Mouse (Mus musculus) C2C12 (cell line): ENCODE data around the gene 4921509C19Rik.

ENCODE experiments used
- CTCF ChIP-seq: IDR thresholded peaks from one replicate; pipeline ENCODE4 v1.5.1; 2011; ENCODE audit not compliant: control insufficient read depth, insufficient read depth, insufficient read length
- MYOD1 ChIP-seq: IDR thresholded peaks from one replicate; pipeline ENCODE4 v1.6.1; 2011; ENCODE audit warnings: low read depth; ENCODE audit not compliant: control insufficient read depth, insufficient read length
- USF1 ChIP-seq: IDR thresholded peaks from one replicate; pipeline ENCODE4 v1.6.1; 2011; ENCODE audit warnings: low read depth, mild to moderate bottlenecking, control low read depth, moderate library complexity

GRCm38 (mm10) chr2:151525520-151525919, 49.6 kb upstream of the 4921509C19Rik start:
- TF ChIP-seq CTCF (no peak), USF1 (no peak), MYOD1 (no peak)
